Mouse (Mus musculus): ENCODE measurements around the gene Clasp1.

DNA sequence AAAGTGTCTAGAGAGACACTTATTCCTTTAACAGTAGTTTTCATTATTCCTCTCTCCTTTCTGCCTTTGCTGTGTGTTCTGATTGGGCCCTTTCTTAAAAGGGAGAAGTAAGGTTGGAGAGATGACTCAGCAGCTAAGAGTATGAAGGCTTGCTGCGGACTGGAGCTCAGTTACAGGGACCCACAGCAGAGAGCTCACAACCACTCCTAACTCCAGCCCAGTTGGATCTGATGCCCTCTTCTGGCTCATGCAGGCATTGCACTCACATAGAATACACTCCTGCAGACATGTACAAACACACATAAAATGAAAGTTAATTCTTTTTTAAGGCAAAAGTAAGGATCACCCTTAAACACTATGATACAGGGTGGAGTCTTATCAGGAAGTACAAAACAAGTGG lies 140.4 kb downstream of the Clasp1 start:
- TF ChIP-seq EP300 (IDR thresholded peaks at IDR 0.05) (no peak), CTCF (IDR thresholded peaks at IDR 0.05) (peak; percentile 33)
